Comparison of ENCODE assay signal across 8 mouse cellular contexts in genomic region chr13:76098116-76098492, GRCm38 (mm10). TPM values are rescaled to one million over a fixed set of nuclear protein-coding genes. Genes with fewer than 3 reads are reported as not detected.
DNase-seq lines count a peak whose midpoint lies in the region; ATAC-seq and TF ChIP-seq lines count a peak whose summit lies in the region.

No protein-coding gene starts in this region.

- peak; percentile 81 for ATAC-seq in embryonic facial prominence, embryonic 13.5 days (ENCODE audit: insufficient number of reproducible peaks, insufficient read depth, low FRiP score, low TSS enrichment, low read depth)
- peak; percentile 78 for ATAC-seq in intestine, postnatal 0 days
- ATAC-seq in lung, postnatal 0 days, result peak; percentile 76

- peak overlapping the region; percentile 79 for H3K9ac ChIP-seq in embryonic facial prominence, embryonic 13.5 days
- peak overlapping the region; percentile 40; the same call in 1 of the 2 replicates for H3K9ac ChIP-seq in intestine, postnatal 0 days (ENCODE audit: low read depth, low read length)
- peak overlapping the region; percentile 62 for H3K9ac ChIP-seq in lung, postnatal 0 days (replicated peaks; ENCODE audit: low read depth)

- peak overlapping the region; percentile 57 for H3K4me2 ChIP-seq in embryonic facial prominence, embryonic 13.5 days
- H3K4me2 ChIP-seq in intestine, postnatal 0 days (replicated peaks; ENCODE audit: low read depth), result peak overlapping the region; percentile 71
- H3K4me2 ChIP-seq in lung, postnatal 0 days (replicated peaks; ENCODE audit: low read depth, low read length), result peak overlapping the region; percentile 73

- peaks cover 11% of the 10 kb centered on the region; the same call in 1 of the 2 replicates for H3K36me3 ChIP-seq in heart, embryonic 10.5 days
- peaks cover 8% of the 10 kb centered on the region for H3K36me3 ChIP-seq in embryonic facial prominence, embryonic 13.5 days
- no peaks in the 10 kb centered on the region for H3K36me3 ChIP-seq in intestine, postnatal 0 days (ENCODE audit: control insufficient read depth, insufficient read depth)
- H3K36me3 ChIP-seq in lung, postnatal 0 days (ENCODE audit: insufficient read depth, low read length), result no peaks in the 10 kb centered on the region

- no peaks in the 10 kb centered on the region for H3K4me1 ChIP-seq in heart, embryonic 10.5 days
- H3K4me1 ChIP-seq in embryonic facial prominence, embryonic 13.5 days, result no peaks in the 10 kb centered on the region; the same call in 1 of the 2 replicates
- no peaks in the 10 kb centered on the region for H3K4me1 ChIP-seq in intestine, postnatal 0 days (replicated peaks; ENCODE audit: control insufficient read depth, insufficient read depth, low read length)
- no peaks in the 10 kb centered on the region for H3K4me1 ChIP-seq in lung, postnatal 0 days (ENCODE audit: insufficient read depth, low read depth, low read length)

- WGBS in heart, embryonic 10.5 days, result 5% methylated on average over 16 of the region's 16 CpGs
- 3% methylated on average over 16 of the region's 16 CpGs for WGBS in embryonic facial prominence, embryonic 13.5 days
- 3% methylated on average over 16 of the region's 16 CpGs for WGBS in intestine, postnatal 0 days
- WGBS in lung, postnatal 0 days, result 2% methylated on average over 16 of the region's 16 CpGs

- peak overlapping the region; percentile 89 for H3K27ac ChIP-seq in heart, embryonic 10.5 days
- peak overlapping the region; percentile 79; the same call in 1 of the 2 replicates for H3K27ac ChIP-seq in embryonic facial prominence, embryonic 13.5 days
- peak overlapping the region; percentile 41; the same call in 1 of the 2 replicates for H3K27ac ChIP-seq in intestine, postnatal 0 days (ENCODE audit: low read depth, low read length)
- peak overlapping the region; percentile 62; the same call in 1 of the 2 replicates for H3K27ac ChIP-seq in lung, postnatal 0 days (ENCODE audit: low read length)

- no peak for TF ChIP-seq EP300 in lung, postnatal 0 days (IDR thresholded peaks at IDR 0.05)

- H3K4me3 ChIP-seq in heart, embryonic 10.5 days, result peak overlapping the region; percentile 86
- H3K4me3 ChIP-seq in embryonic facial prominence, embryonic 13.5 days, result peak overlapping the region; percentile 75
- H3K4me3 ChIP-seq in intestine, postnatal 0 days (ENCODE audit: low read depth, low read length), result peak overlapping the region; percentile 75
- peak overlapping the region; percentile 67 for H3K4me3 ChIP-seq in lung, postnatal 0 days (ENCODE audit: low read depth, low read length)

- H3K27me3 ChIP-seq in heart, embryonic 10.5 days (ENCODE audit: insufficient read depth, poor library complexity, severe bottlenecking), result no peaks in the 10 kb centered on the region
- H3K27me3 ChIP-seq in embryonic facial prominence, embryonic 13.5 days, result no peaks in the 10 kb centered on the region
- no peaks in the 10 kb centered on the region for H3K27me3 ChIP-seq in intestine, postnatal 0 days (replicated peaks; ENCODE audit: control insufficient read depth, insufficient read depth, low read length)
- no peaks in the 10 kb centered on the region for H3K27me3 ChIP-seq in lung, postnatal 0 days (replicated peaks; ENCODE audit: insufficient read depth, low read length)

- intact Hi-C loops in heart, postnatal 14 days (cut with DNase I), result loop anchor here (5.0 kb wide), 2 partner anchors 81 to 156 kb away; partner anchors contain the start of genes Rfesd and Rhobtb3

- no peaks in the 10 kb centered on the region for H3K9me3 ChIP-seq in heart, embryonic 10.5 days
- no peaks in the 10 kb centered on the region for H3K9me3 ChIP-seq in embryonic facial prominence, embryonic 13.5 days
- H3K9me3 ChIP-seq in intestine, postnatal 0 days (ENCODE audit: control insufficient read depth), result no peaks in the 10 kb centered on the region
- no peaks in the 10 kb centered on the region for H3K9me3 ChIP-seq in lung, postnatal 0 days (ENCODE audit: low read length)

- no peak for TF ChIP-seq CTCF in intestine, postnatal 0 days (IDR thresholded peaks at IDR 0.05; ENCODE audit: low read depth)
- no peak for TF ChIP-seq CTCF in lung, postnatal 0 days (IDR thresholded peaks at IDR 0.05)

- DNase-seq in heart, embryonic 10.5 days (ENCODE audit: low spot score), result peak; percentile 84
- no peak for DNase-seq in heart, postnatal 14 days
- peak; percentile 90 for DNase-seq in ES-CJ7 (ENCODE audit: low read depth, low spot score)
- peak; percentile 44 for DNase-seq in lung, postnatal 0 days (ENCODE audit: low spot score)
- no peak for DNase-seq in adipocyte (ENCODE audit: low spot score)
- DNase-seq in gastrocnemius, adult 18-20 months (ENCODE audit: low spot score), result no peak

RNA-seq across cellular contexts. Expression of gene Arsk, which starts 0.4 kb away (rescaled TPM):
- polyA plus RNA-seq in heart, embryonic 10.5 days (2016; fragmentation: Nextera tagmentation; extraction: Ambion mirVana), result 2.7 and 3.8 TPM in 2 replicates
- 1 to 10 TPM; 4.4 to 5.2 TPM for total RNA-seq in heart, postnatal 14 days (2021)
- 10.6 TPM in 2 replicates for polyA plus RNA-seq in embryonic facial prominence, embryonic 13.5 days (2015; fragmentation: Nextera tagmentation; extraction: Ambion mirVana)
- polyA plus RNA-seq in intestine, postnatal 0 days (2015; fragmentation: Nextera tagmentation; extraction: Ambion mirVana), result 2.3 and 3.1 TPM in 2 replicates
- polyA plus RNA-seq in lung, postnatal 0 days (2015; fragmentation: Nextera tagmentation; extraction: Ambion mirVana), result 4.4 and 4.8 TPM in 2 replicates
- total RNA-seq in gastrocnemius, adult 18-20 months (2021), result 1 to 10 TPM; 3.7 to 4.8 TPM

RNA-seq across cellular contexts. Expression of gene Ttc37, which starts 0.4 kb away (rescaled TPM):
- 10.8 and 11.0 TPM in 2 replicates for polyA plus RNA-seq in heart, embryonic 10.5 days (2016; fragmentation: Nextera tagmentation; extraction: Ambion mirVana)
- 10 to 100 TPM; 12.7 to 15.4 TPM for total RNA-seq in heart, postnatal 14 days (2021)
- 15.9 and 16.4 TPM in 2 replicates for polyA plus RNA-seq in embryonic facial prominence, embryonic 13.5 days (2015; fragmentation: Nextera tagmentation; extraction: Ambion mirVana)
- polyA plus RNA-seq in intestine, postnatal 0 days (2015; fragmentation: Nextera tagmentation; extraction: Ambion mirVana), result 3.9 and 4.0 TPM in 2 replicates
- polyA plus RNA-seq in lung, postnatal 0 days (2015; fragmentation: Nextera tagmentation; extraction: Ambion mirVana), result 4.3 and 7.2 TPM in 2 replicates
- total RNA-seq in gastrocnemius, adult 18-20 months (2021), result 10 to 100 TPM; 12.1 to 12.8 TPM

RNA-seq across cellular contexts. Expression of gene Gpr150, which starts 41.3 kb away (rescaled TPM):
- polyA plus RNA-seq in heart, embryonic 10.5 days (2016; fragmentation: Nextera tagmentation; extraction: Ambion mirVana), result 0.72 and 0.80 TPM in 2 replicates
- total RNA-seq in heart, postnatal 14 days (2021), result not detected
- 0.12 TPM in 1 of 2 replicates, not detected in the other for polyA plus RNA-seq in embryonic facial prominence, embryonic 13.5 days (2015; fragmentation: Nextera tagmentation; extraction: Ambion mirVana)
- 0.07 and 0.09 TPM in 2 replicates for polyA plus RNA-seq in intestine, postnatal 0 days (2015; fragmentation: Nextera tagmentation; extraction: Ambion mirVana)
- polyA plus RNA-seq in lung, postnatal 0 days (2015; fragmentation: Nextera tagmentation; extraction: Ambion mirVana), result 0.06 and 0.08 TPM in 2 replicates
- total RNA-seq in gastrocnemius, adult 18-20 months (2021), result not detected

Comparison
In these comparisons a context has a peak if more than half of its experiments do, and no peak if none do; other contexts are left out.
1. DNase-seq: peak in heart, embryonic 10.5 days (single experiment), ES-CJ7 (single experiment) and lung, postnatal 0 days (single experiment); none in heart, postnatal 14 days (0 of 2), adipocyte (single experiment) and gastrocnemius, adult 18-20 months (single experiment).
2. Peak in every context shown above with its lines, with median percentiles within 50 percentile points of each other: H3K27ac ChIP-seq, H3K4me3 ChIP-seq, ATAC-seq, H3K4me2 ChIP-seq and H3K9ac ChIP-seq.